Comparison of ENCODE assay signal across 8 mouse cellular contexts in genomic region chr13:46726288-46727037, GRCm38 (mm10). TPM values are rescaled to one million over a fixed set of nuclear protein-coding genes. Genes with fewer than 3 reads are reported as not detected.
DNase-seq lines count a peak whose midpoint lies in the region; ATAC-seq and TF ChIP-seq lines count a peak whose summit lies in the region.

No protein-coding gene starts in this region.

- H3K9ac ChIP-seq in heart, embryonic 12.5 days: peak overlapping the region; percentile 91
- peak overlapping the region; percentile 82 for H3K9ac ChIP-seq in forebrain, embryonic 16.5 days (replicated peaks; ENCODE audit: low read depth, low read length)
- H3K9ac ChIP-seq in liver, embryonic 11.5 days (ENCODE audit: low read depth, low read length): peak overlapping the region; percentile 87
- H3K9ac ChIP-seq in neural tube, embryonic 15.5 days (replicated peaks): peak overlapping the region; percentile 81

- DNase-seq in heart, adult 8-10 months (ENCODE audit: low spot score): no peak
- peak; percentile 38 to 46 for DNase-seq in B cell, adult 2 months
- DNase-seq in brain, embryonic 14.5 days (ENCODE audit: low read depth): peak; percentile 64
- DNase-seq in liver, embryonic 11.5 days (ENCODE audit: low spot score): no peak
- DNase-seq in urinary bladder, postnatal 25 days (ENCODE audit: low spot score): no peak

- peak overlapping the region; percentile 85 for H3K4me2 ChIP-seq in heart, embryonic 12.5 days
- H3K4me2 ChIP-seq in forebrain, embryonic 16.5 days (ENCODE audit: low read length): peak overlapping the region; percentile 84
- peak overlapping the region; percentile 87 for H3K4me2 ChIP-seq in liver, embryonic 11.5 days
- peak overlapping the region; percentile 89 for H3K4me2 ChIP-seq in neural tube, embryonic 15.5 days

- no peak for ATAC-seq in heart, embryonic 12.5 days (ENCODE audit: insufficient number of reproducible peaks, low FRiP score)
- no peak for ATAC-seq in forebrain, embryonic 16.5 days
- ATAC-seq in liver, embryonic 11.5 days (replicated peaks; ENCODE audit: low FRiP score): no peak
- no peak for ATAC-seq in neural tube, embryonic 15.5 days (ENCODE audit: low FRiP score)

- no peaks in the 10 kb centered on the region for H3K9me3 ChIP-seq in heart, embryonic 12.5 days (replicated peaks)
- H3K9me3 ChIP-seq in forebrain, embryonic 16.5 days (ENCODE audit: control insufficient read depth, low read length): no peaks in the 10 kb centered on the region
- no peaks in the 10 kb centered on the region for H3K9me3 ChIP-seq in liver, embryonic 11.5 days (ENCODE audit: control insufficient read depth, low read length)
- no peaks in the 10 kb centered on the region for H3K9me3 ChIP-seq in neural tube, embryonic 15.5 days (replicated peaks)

- no peaks in the 10 kb centered on the region for H3K27me3 ChIP-seq in heart, embryonic 12.5 days (replicated peaks)
- H3K27me3 ChIP-seq in forebrain, embryonic 16.5 days (replicated peaks; ENCODE audit: control insufficient read depth, insufficient read depth, low read length): no peaks in the 10 kb centered on the region
- H3K27me3 ChIP-seq in liver, embryonic 11.5 days (replicated peaks; ENCODE audit: control insufficient read depth, insufficient read depth, low read length): no peaks in the 10 kb centered on the region
- H3K27me3 ChIP-seq in neural tube, embryonic 15.5 days (replicated peaks): no peaks in the 10 kb centered on the region

- H3K4me3 ChIP-seq in heart, embryonic 12.5 days: peak overlapping the region; percentile 75
- peak overlapping the region; percentile 99 for H3K4me3 ChIP-seq in forebrain, embryonic 16.5 days (replicated peaks; ENCODE audit: low read length)
- H3K4me3 ChIP-seq in liver, embryonic 11.5 days (ENCODE audit: low read depth, low read length): peak overlapping the region; percentile 73
- peak overlapping the region; percentile 74 for H3K4me3 ChIP-seq in neural tube, embryonic 15.5 days (replicated peaks)

- under 1% methylated on average over 30 of the region's 30 CpGs for WGBS in heart, embryonic 12.5 days
- WGBS in forebrain, embryonic 16.5 days: under 1% methylated on average over 30 of the region's 30 CpGs
- WGBS in liver, embryonic 11.5 days: under 1% methylated on average over 30 of the region's 30 CpGs
- WGBS in neural tube, embryonic 15.5 days: under 1% methylated on average over 30 of the region's 30 CpGs

- H3K27ac ChIP-seq in heart, embryonic 12.5 days (ENCODE audit: poor library complexity, severe bottlenecking): peak overlapping the region; percentile 97
- peak overlapping the region; percentile 94 for H3K27ac ChIP-seq in forebrain, embryonic 16.5 days (ENCODE audit: low read length)
- H3K27ac ChIP-seq in liver, embryonic 11.5 days (ENCODE audit: low read depth, low read length): peak overlapping the region; percentile 95
- H3K27ac ChIP-seq in neural tube, embryonic 15.5 days (replicated peaks): peak overlapping the region; percentile 91

- TF ChIP-seq CTCF in brain, embryonic 14.5 days (IDR thresholded peaks at IDR 0.05; ENCODE audit: borderline replicate concordance, extremely low read depth, insufficient read depth, insufficient read length): peak; percentile 9; the same call in 1 of the 2 replicates

- H3K36me3 ChIP-seq in heart, embryonic 12.5 days: no peaks in the 10 kb centered on the region
- H3K36me3 ChIP-seq in forebrain, embryonic 16.5 days (ENCODE audit: control insufficient read depth, insufficient read depth): no peaks in the 10 kb centered on the region
- H3K36me3 ChIP-seq in liver, embryonic 11.5 days (ENCODE audit: control insufficient read depth, insufficient read depth, low read length): no peaks in the 10 kb centered on the region
- no peaks in the 10 kb centered on the region for H3K36me3 ChIP-seq in neural tube, embryonic 15.5 days

- peaks cover 11% of the 10 kb centered on the region for H3K4me1 ChIP-seq in heart, embryonic 12.5 days (replicated peaks)
- peaks cover 22% of the 10 kb centered on the region for H3K4me1 ChIP-seq in forebrain, embryonic 16.5 days (replicated peaks; ENCODE audit: control insufficient read depth, insufficient read depth, low read length)
- peaks cover 10% of the 10 kb centered on the region for H3K4me1 ChIP-seq in liver, embryonic 11.5 days (replicated peaks; ENCODE audit: control insufficient read depth, insufficient read depth, low read length)
- peaks cover 21% of the 10 kb centered on the region for H3K4me1 ChIP-seq in neural tube, embryonic 15.5 days

- TF ChIP-seq POLR2A in brain, embryonic 14.5 days (IDR thresholded peaks at IDR 0.05; ENCODE audit: borderline replicate concordance, extremely low read depth, insufficient read depth, insufficient read length, poor library complexity, severe bottlenecking): no peak

RNA-seq across cellular contexts. Expression of gene Nup153, which starts 1.3 kb away (rescaled TPM):
- polyA plus RNA-seq in heart, embryonic 12.5 days (2016; fragmentation: Nextera tagmentation; extraction: Ambion mirVana): 26.6 and 28.0 TPM in 2 replicates
- total RNA-seq in heart, adult 8-10 months (2022): 10 to 100 TPM; 29.5 to 40.6 (median 36.0) TPM
- polyA plus RNA-seq in brain, embryonic 14.5 days (2012; rRNA removed): 75.1 and 84.8 TPM in 2 replicates
- polyA plus RNA-seq in forebrain, embryonic 16.5 days (2015; fragmentation: Nextera tagmentation; extraction: Ambion mirVana): 21.7 and 25.9 TPM in 2 replicates
- polyA plus RNA-seq in liver, embryonic 11.5 days (2014; fragmentation: Nextera tagmentation; extraction: Ambion mirVana): 41.6 and 42.1 TPM in 2 replicates
- 15.8 and 17.4 TPM in 2 replicates for polyA plus RNA-seq in neural tube, embryonic 15.5 days (2015; fragmentation: Nextera tagmentation; extraction: Ambion mirVana)

RNA-seq across cellular contexts. Expression of gene Fam8a1, which starts 57.1 kb away (rescaled TPM):
- polyA plus RNA-seq in heart, embryonic 12.5 days (2016; fragmentation: Nextera tagmentation; extraction: Ambion mirVana): 16.4 and 16.7 TPM in 2 replicates
- total RNA-seq in heart, adult 8-10 months (2022): 10 to 100 TPM; 29.3 to 37.5 (median 33.3) TPM
- 64.6 and 66.2 TPM in 2 replicates for polyA plus RNA-seq in brain, embryonic 14.5 days (2012; rRNA removed)
- 19.0 and 20.1 TPM in 2 replicates for polyA plus RNA-seq in forebrain, embryonic 16.5 days (2015; fragmentation: Nextera tagmentation; extraction: Ambion mirVana)
- polyA plus RNA-seq in liver, embryonic 11.5 days (2014; fragmentation: Nextera tagmentation; extraction: Ambion mirVana): 5.0 and 5.6 TPM in 2 replicates
- 12.9 and 14.8 TPM in 2 replicates for polyA plus RNA-seq in neural tube, embryonic 15.5 days (2015; fragmentation: Nextera tagmentation; extraction: Ambion mirVana)

Comparison
In these comparisons a context has a peak if more than half of its experiments do, and no peak if none do; other contexts are left out.
1. DNase-seq: peak in B cell, adult 2 months (2 of 2) and brain, embryonic 14.5 days (single experiment); none in heart, adult 8-10 months (single experiment), liver, embryonic 11.5 days (single experiment) and urinary bladder, postnatal 25 days (single experiment).
2. Peak in every context shown above with its lines, with median percentiles within 50 percentile points of each other: H3K27ac ChIP-seq, H3K4me2 ChIP-seq, H3K4me3 ChIP-seq and H3K9ac ChIP-seq.